Mouse (Mus musculus): ENCODE measurements around the gene Slc35c1.

DNA sequence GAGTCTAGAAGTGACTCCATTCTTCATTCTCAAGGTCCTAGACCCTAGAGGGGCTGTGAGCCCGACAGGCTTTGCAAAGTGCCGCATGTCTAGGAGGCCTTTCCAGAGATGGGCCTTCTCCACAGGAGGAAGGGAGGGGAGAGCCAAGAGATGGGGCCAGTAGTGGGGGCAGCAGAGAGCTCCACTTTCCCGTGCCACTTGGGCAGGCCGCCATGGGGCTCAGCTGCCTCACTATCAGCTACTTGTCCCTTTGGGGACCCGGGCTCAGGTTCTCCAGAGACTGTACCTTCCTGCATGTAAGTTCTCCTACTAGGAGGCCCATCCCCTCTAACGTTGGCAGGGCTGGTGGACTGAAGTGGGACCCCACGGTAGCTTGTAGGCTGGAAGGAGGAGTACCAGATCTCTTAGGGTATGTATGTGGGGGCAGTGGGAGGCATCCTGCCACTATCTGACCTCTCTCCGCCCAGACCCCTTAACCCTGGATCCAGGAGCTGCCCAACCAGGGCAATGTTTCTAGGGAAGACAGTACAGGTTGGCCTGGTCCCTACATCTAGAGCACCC lies 3.3 kb downstream of the Slc35c1 start:
- TF ChIP-seq CTCF (IDR thresholded peaks at IDR 0.05) (no peak), EP300 (IDR thresholded peaks at IDR 0.05; ENCODE audit: insufficient read depth, low read depth, low read length) (no peak), POLR2A (IDR thresholded peaks at IDR 0.05; ENCODE audit: insufficient read depth, low read depth, low read length) (no peak)
